Mouse (Mus musculus): ENCODE results near the gene Olfr67. TPM values are rescaled to one million over a fixed set of nuclear protein-coding genes. Genes with fewer than 3 reads are reported as not detected.
A peak's percentile ranks its signal among the peaks of the same experiment; 100 is the strongest.
"Not testable (repeated sequence)": the region's sequence is repeated elsewhere in the genome, so short reads cannot be mapped to it uniquely, and the experiment has no call there.

The Olfr67 gene
- polyA plus RNA-seq, 1 experiment from 2014 or later = not detected

- H3K36me3 ChIP-seq (replicated peaks; ENCODE audit: control insufficient read depth, insufficient read depth); H3K4me2 ChIP-seq (replicated peaks); H3K9me3 ChIP-seq (ENCODE audit: control insufficient read depth, low read length); DNase-seq (ENCODE audit: low spot score); H3K27me3 ChIP-seq (ENCODE audit: control insufficient read depth, insufficient read depth, low read length); H3K27ac ChIP-seq; H3K9ac ChIP-seq; H3K4me3 ChIP-seq (replicated peaks; ENCODE audit: low read length); ATAC-seq (ENCODE audit: low FRiP score); H3K4me1 ChIP-seq (replicated peaks; ENCODE audit: control insufficient read depth, insufficient read depth, low read length): not testable (repeated sequence)
- no CpG with 5 or more reads among the region's 3 CpGs for whole genome bisulfite sequencing
Measured at GRCm38 (mm10) chr7:103813152-103813551, 21.5 kb upstream of the Olfr67 start.

- Histone ChIP-seq H3K4me1 (replicated peaks; ENCODE audit: control insufficient read depth, insufficient read depth, low read length) (no peaks in the 10 kb centered on the region), H3K4me2 (replicated peaks) (no peak overlapping the region), H3K9me3 (ENCODE audit: control insufficient read depth, low read length) (no peaks in the 10 kb centered on the region), H3K4me3 (replicated peaks; ENCODE audit: low read length) (no peak overlapping the region), H3K27ac (no peak overlapping the region), H3K36me3 (replicated peaks; ENCODE audit: control insufficient read depth, insufficient read depth) (no peaks in the 10 kb centered on the region), H3K9ac (no peak overlapping the region), H3K27me3 (ENCODE audit: control insufficient read depth, insufficient read depth, low read length) (no peaks in the 10 kb centered on the region)
- no peak for DNase-seq (ENCODE audit: low spot score)
- no peak for ATAC-seq (ENCODE audit: low FRiP score)
- WGBS = 85% methylated on average over 1 of the region's 1 CpGs
Measured at GRCm38 (mm10) chr7:103812174-103812573, 20.6 kb upstream of the Olfr67 start.

DNA sequence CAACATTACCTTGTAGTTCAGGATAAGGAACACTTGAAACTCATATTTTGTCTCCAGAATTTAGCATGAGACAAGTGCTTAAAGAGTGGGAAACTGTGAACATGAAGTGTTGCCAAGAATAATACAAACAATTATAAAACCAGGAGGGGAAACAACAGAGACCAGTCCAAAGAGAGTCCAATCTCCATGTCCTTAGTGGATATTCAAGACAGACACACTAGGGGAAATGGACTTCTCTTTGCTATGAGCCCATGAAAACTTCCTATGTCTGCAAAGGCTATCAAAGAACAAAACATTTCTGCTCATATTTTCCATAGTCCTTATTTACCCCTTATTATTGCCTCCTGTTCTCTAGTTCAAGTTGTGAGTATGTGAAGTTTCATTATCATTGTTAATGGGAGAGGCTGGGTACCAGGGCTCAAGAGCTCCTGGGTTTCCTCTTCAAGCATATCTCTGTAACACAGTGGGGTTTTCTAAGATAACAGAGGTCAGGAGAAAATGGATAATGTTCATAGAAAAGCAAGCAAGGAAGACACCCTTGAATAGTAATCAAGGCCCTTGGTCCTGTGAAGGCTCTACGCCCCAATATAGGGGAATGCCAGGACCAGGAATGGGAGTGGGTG lies 19.7 kb upstream of the Olfr67 start:
- no peak for ATAC-seq (ENCODE audit: low FRiP score)
- no peak for DNase-seq (ENCODE audit: low spot score)
- Histone ChIP-seq H3K4me2 (replicated peaks) (no peak overlapping the region), H3K27me3 (ENCODE audit: control insufficient read depth, insufficient read depth, low read length) (no peaks in the 10 kb centered on the region), H3K4me3 (replicated peaks; ENCODE audit: low read length) (no peak overlapping the region), H3K36me3 (replicated peaks; ENCODE audit: control insufficient read depth, insufficient read depth) (no peaks in the 10 kb centered on the region), H3K9me3 (ENCODE audit: control insufficient read depth, low read length) (no peaks in the 10 kb centered on the region), H3K4me1 (replicated peaks; ENCODE audit: control insufficient read depth, insufficient read depth, low read length) (no peaks in the 10 kb centered on the region), H3K9ac (no peak overlapping the region), H3K27ac (no peak overlapping the region)
- WGBS = 93% methylated on average over 1 of the region's 1 CpGs

GRCm38 (mm10) chr7:103810746-103811145 lies 19.1 kb upstream of the Olfr67 start:
- Histone ChIP-seq H3K4me1 (replicated peaks; ENCODE audit: control insufficient read depth, insufficient read depth, low read length) (no peaks in the 10 kb centered on the region), H3K36me3 (replicated peaks; ENCODE audit: control insufficient read depth, insufficient read depth) (no peaks in the 10 kb centered on the region), H3K9ac (no peak overlapping the region), H3K27ac (no peak overlapping the region), H3K9me3 (ENCODE audit: control insufficient read depth, low read length) (no peaks in the 10 kb centered on the region), H3K4me3 (replicated peaks; ENCODE audit: low read length) (no peak overlapping the region), H3K4me2 (replicated peaks) (no peak overlapping the region), H3K27me3 (ENCODE audit: control insufficient read depth, insufficient read depth, low read length) (no peaks in the 10 kb centered on the region)
- no peak for ATAC-seq (ENCODE audit: low FRiP score)
- 87% methylated on average over 3 of the region's 3 CpGs for WGBS
- DNase-seq (ENCODE audit: low spot score) = no peak

- DNase-seq (ENCODE audit: low spot score) = no peak
Measured at GRCm38 (mm10) chr7:103810296-103810695, 18.7 kb upstream of the Olfr67 start.

GRCm38 (mm10) chr7:103809801-103810155 lies 18.2 kb upstream of the Olfr67 start:
- ATAC-seq (ENCODE audit: low FRiP score) = no peak
- Histone ChIP-seq H3K4me1 (replicated peaks; ENCODE audit: control insufficient read depth, insufficient read depth, low read length) (no peaks in the 10 kb centered on the region), H3K9me3 (ENCODE audit: control insufficient read depth, low read length) (no peaks in the 10 kb centered on the region), H3K4me2 (replicated peaks) (no peak overlapping the region), H3K36me3 (replicated peaks; ENCODE audit: control insufficient read depth, insufficient read depth) (no peaks in the 10 kb centered on the region), H3K27ac (no peak overlapping the region), H3K4me3 (replicated peaks; ENCODE audit: low read length) (no peak overlapping the region), H3K9ac (no peak overlapping the region), H3K27me3 (ENCODE audit: control insufficient read depth, insufficient read depth, low read length) (no peaks in the 10 kb centered on the region)
- WGBS = 78% methylated on average over 1 of the region's 1 CpGs
- DNase-seq (ENCODE audit: low spot score) = no peak

More at GRCm38 (mm10) chr7:103810296-103810695, 18.7 kb upstream of the Olfr67 start:
- no peaks in the 10 kb centered on the region for H3K4me1 ChIP-seq (replicated peaks; ENCODE audit: control insufficient read depth, insufficient read depth, low read length)
- no peak overlapping the region for H3K9ac ChIP-seq
- H3K27ac ChIP-seq = no peak overlapping the region
- H3K4me2 ChIP-seq (replicated peaks) = no peak overlapping the region
- ATAC-seq (ENCODE audit: low FRiP score) = no peak
- no peak overlapping the region for H3K4me3 ChIP-seq (replicated peaks; ENCODE audit: low read length)
- no peaks in the 10 kb centered on the region for H3K36me3 ChIP-seq (replicated peaks; ENCODE audit: control insufficient read depth, insufficient read depth)
- H3K27me3 ChIP-seq (ENCODE audit: control insufficient read depth, insufficient read depth, low read length) = no peaks in the 10 kb centered on the region
- no peaks in the 10 kb centered on the region for H3K9me3 ChIP-seq (ENCODE audit: control insufficient read depth, low read length)
- WGBS = 85% methylated on average over 1 of the region's 1 CpGs

DNA sequence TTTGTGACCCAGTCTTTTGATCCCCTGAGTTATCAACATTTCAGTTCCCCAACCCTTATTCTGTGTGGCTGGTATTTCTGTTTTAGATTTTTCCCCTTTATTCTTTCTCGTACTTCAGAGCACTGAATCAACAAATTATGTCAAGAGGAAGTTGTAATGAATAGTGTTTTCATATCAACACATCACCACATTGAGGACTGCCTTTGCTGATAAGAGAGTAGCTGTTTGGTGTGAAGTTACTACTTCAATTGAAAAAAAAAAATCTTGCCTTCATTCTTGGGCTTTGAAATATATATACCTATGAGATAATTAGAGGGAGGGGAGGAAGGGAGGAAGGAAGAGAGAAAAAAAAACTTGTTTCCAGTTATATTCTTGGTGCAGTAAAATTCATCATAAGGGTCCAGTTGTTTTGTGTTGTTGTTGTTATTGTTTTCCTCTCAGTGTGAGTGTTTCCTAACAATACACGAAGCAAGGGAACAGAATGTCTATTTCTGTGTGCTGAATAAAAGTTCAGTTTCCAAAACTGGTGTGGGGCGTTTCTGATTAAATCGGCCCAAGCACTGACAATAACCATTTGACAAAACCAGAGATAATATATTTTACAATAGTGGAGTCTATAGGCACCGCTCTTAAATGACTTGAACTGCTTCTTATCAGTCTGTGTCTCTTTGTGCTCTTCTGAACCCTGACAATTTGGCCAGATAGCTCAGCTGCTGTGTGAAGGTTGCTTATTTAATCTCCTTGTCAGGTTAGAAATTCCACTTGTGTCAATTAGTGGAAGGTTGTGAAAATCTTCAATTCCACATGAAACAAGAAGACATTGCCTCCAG lies 17.6 kb upstream of the Olfr67 start:
- no peak for DNase-seq (ENCODE audit: low spot score)
- Histone ChIP-seq H3K9ac (no peak overlapping the region), H3K9me3 (ENCODE audit: control insufficient read depth, low read length) (no peaks in the 10 kb centered on the region), H3K27me3 (ENCODE audit: control insufficient read depth, insufficient read depth, low read length) (no peaks in the 10 kb centered on the region), H3K4me1 (replicated peaks; ENCODE audit: control insufficient read depth, insufficient read depth, low read length) (no peaks in the 10 kb centered on the region), H3K4me3 (replicated peaks; ENCODE audit: low read length) (no peak overlapping the region), H3K4me2 (replicated peaks) (no peak overlapping the region), H3K36me3 (replicated peaks; ENCODE audit: control insufficient read depth, insufficient read depth) (no peaks in the 10 kb centered on the region), H3K27ac (no peak overlapping the region)
- 79% methylated on average over 5 of the region's 5 CpGs for WGBS
- no peak for ATAC-seq (ENCODE audit: low FRiP score)

DNA sequence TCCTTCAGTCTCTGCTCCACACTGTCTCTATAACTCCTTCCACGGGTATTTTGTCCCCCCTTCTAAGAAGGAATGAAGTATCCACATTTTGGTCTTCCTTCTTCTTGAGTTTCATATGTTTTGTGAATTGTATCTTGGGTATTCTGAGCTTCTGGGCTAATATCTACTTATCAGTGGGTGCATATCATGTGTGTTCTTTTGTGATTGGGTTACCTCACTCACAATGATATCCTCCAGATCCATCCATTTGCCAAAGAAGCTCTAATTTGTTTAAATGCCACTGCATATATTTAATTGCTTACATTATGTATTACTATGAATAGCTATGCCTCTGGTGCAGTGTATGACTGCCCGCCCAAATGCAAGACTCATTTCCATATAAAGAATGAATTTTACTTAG lies 16.5 kb upstream of the Olfr67 start:
- not testable (repeated sequence) for H3K9me3 ChIP-seq (ENCODE audit: control insufficient read depth, low read length); H3K27ac ChIP-seq; H3K4me3 ChIP-seq (replicated peaks; ENCODE audit: low read length); H3K36me3 ChIP-seq (replicated peaks; ENCODE audit: control insufficient read depth, insufficient read depth); H3K9ac ChIP-seq; H3K27me3 ChIP-seq (ENCODE audit: control insufficient read depth, insufficient read depth, low read length); H3K4me1 ChIP-seq (replicated peaks; ENCODE audit: control insufficient read depth, insufficient read depth, low read length); DNase-seq (ENCODE audit: low spot score); H3K4me2 ChIP-seq (replicated peaks); ATAC-seq (ENCODE audit: low FRiP score)
- WGBS = 71% methylated on average over 2 of the region's 2 CpGs

DNA sequence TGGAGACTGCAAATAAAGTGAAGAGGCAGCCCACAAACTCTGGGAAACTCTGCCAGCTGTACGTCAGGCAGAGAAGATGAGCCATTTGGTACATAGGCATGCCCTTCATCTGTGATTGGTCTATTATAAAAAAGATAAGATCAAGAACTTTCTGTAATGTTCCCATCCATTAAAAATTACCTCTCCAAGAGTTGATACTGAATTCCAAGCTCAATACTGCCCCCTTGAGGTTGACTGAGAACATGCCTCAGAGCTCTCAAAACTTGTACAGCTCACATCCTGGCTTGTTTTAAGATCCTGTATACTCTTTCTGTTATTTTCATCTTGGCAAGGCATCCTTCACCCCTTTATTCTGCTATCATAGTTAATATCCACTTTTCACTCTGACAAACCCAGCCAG lies 15.2 kb upstream of the Olfr67 start:
- H3K9ac ChIP-seq = no peak overlapping the region
- H3K4me2 ChIP-seq (replicated peaks) = no peak overlapping the region
- no peaks in the 10 kb centered on the region for H3K36me3 ChIP-seq (replicated peaks; ENCODE audit: control insufficient read depth, insufficient read depth)
- ATAC-seq (ENCODE audit: low FRiP score) = no peak
- H3K4me1 ChIP-seq (replicated peaks; ENCODE audit: control insufficient read depth, insufficient read depth, low read length) = no peaks in the 10 kb centered on the region
- no peak overlapping the region for H3K27ac ChIP-seq
- 59% methylated on average over 1 of the region's 1 CpGs for WGBS
- peak; percentile 65 for DNase-seq (ENCODE audit: low spot score)
- H3K9me3 ChIP-seq (ENCODE audit: control insufficient read depth, low read length) = no peaks in the 10 kb centered on the region
- H3K4me3 ChIP-seq (replicated peaks; ENCODE audit: low read length) = no peak overlapping the region
- no peaks in the 10 kb centered on the region for H3K27me3 ChIP-seq (ENCODE audit: control insufficient read depth, insufficient read depth, low read length)

Measured in hindbrain, embryonic 14.5 days (tissue).